Mouse (Mus musculus): ENCODE measurements at regions not wholly inside any gene's neighbourhood (a gene's known extent, or its start where the extent isn't known, plus 50 kb on each side); places are given as distances from the start of the nearest gene placed in this dataset.

DNA sequence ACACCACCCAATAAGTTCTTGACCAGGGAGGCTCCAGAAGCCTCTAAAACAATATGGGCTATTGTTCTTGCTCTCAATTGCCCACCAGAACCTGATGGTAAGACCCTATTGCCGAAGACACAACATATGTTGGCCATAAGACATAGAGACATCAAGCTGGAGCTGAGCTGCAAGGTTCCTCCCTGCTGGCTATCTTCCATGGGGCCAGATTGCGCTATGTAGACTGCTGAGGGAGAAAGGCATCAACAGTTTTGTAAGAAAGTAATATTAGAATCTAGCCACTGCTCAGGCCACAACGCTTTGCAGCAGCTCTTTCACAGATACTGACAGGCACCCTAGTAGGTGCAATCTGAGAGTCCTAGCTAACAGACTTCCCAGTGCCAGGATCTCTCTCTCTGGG, 144.2 kb downstream of the Erv3 start:
- TF ChIP-seq POLR2A (IDR thresholded peaks at IDR 0.05; ENCODE audit: borderline replicate concordance, control insufficient read depth, low read depth, low read length) (no peak), CTCF (IDR thresholded peaks at IDR 0.05; ENCODE audit: control insufficient read depth, insufficient read depth, low read length) (no peak)
